21 mouse cellular contexts compared by ENCODE assay signal in genomic region chr6:116621318-116622023, GRCm38 (mm10). TPM values are rescaled to one million over a fixed set of nuclear protein-coding genes. Genes with fewer than 3 reads are reported as not detected.
DNase-seq lines count a peak whose midpoint lies in the region; ATAC-seq lines count a peak whose summit lies in the region.
"Had no signal": no experiment of that assay in that cellular context is flagged by ENCODE, and none has a peak within 500 bp of the region (broad histone marks: within the 10 kb centered on the region; RNA-seq: fewer than 3 reads in every experiment).

No protein-coding gene starts in this region.

- H3K9me3 ChIP-seq in liver, embryonic 13.5 days (replicated peaks), result no peaks in the 10 kb centered on the region
- no peaks in the 10 kb centered on the region for H3K9me3 ChIP-seq in kidney, embryonic 14.5 days (ENCODE audit: control insufficient read depth, low read length)
- H3K9me3 ChIP-seq: heart, embryonic 13.5 days; hindbrain, embryonic 12.5 days; midbrain, embryonic 10.5 days had no signal

- WGBS in liver, embryonic 13.5 days (ENCODE audit: insufficient replicate concordance), result 26% methylated on average over 8 of the region's 8 CpGs
- WGBS in kidney, embryonic 14.5 days, result 77% methylated on average over 8 of the region's 8 CpGs

- 0 out of 2 replicates have a peak, but pooled peaks have one; percentile 36 for ATAC-seq in liver, embryonic 13.5 days (ENCODE audit: low read depth)
- ATAC-seq in kidney, embryonic 14.5 days (ENCODE audit: low FRiP score, low TSS enrichment), result no peak
- ATAC-seq: activated CD4-positive, CD25-positive, alpha-beta regulatory T cell, adult 4 months; intestine, embryonic 16.5 days had no signal

- H3K27ac ChIP-seq in liver, embryonic 13.5 days, result no peak overlapping the region
- no peak overlapping the region for H3K27ac ChIP-seq in kidney, embryonic 14.5 days (ENCODE audit: low read depth, low read length)
- H3K27ac ChIP-seq: heart, embryonic 13.5 days; hindbrain, embryonic 12.5 days; midbrain, embryonic 10.5 days had no signal

- peak; percentile 9 for DNase-seq in embryo, embryonic 11 days
- no peak for DNase-seq in embryo, embryonic 9.5 days (ENCODE audit: extremely low spot score)
- peak; percentile 28 for DNase-seq in lung, postnatal 10 days
- DNase-seq in lung, postnatal 36 days, result no peak
- no peak for DNase-seq in liver, embryonic 13.5 days
- no peak for DNase-seq in cerebellum, adult 18-20 months
- DNase-seq in cerebellum, adult 9-11 months, result no peak
- DNase-seq: adrenal gland, postnatal 25 days; gastrocnemius, postnatal 14 days; kidney, postnatal 14 days; thymus, adult 2 months had no signal

- no peak overlapping the region for H3K4me3 ChIP-seq in liver, embryonic 13.5 days (replicated peaks)
- no peak overlapping the region for H3K4me3 ChIP-seq in kidney, embryonic 14.5 days (ENCODE audit: low read length)
- H3K4me3 ChIP-seq: heart, embryonic 13.5 days; hindbrain, embryonic 12.5 days; midbrain, embryonic 10.5 days had no signal

- 0 out of 2 replicates have a peak, but pooled peaks cover 6% of the 10 kb centered on the region for H3K4me1 ChIP-seq in liver, embryonic 13.5 days (replicated peaks)
- no peaks in the 10 kb centered on the region for H3K4me1 ChIP-seq in kidney, embryonic 14.5 days (ENCODE audit: control insufficient read depth, insufficient read depth, low read length)
- H3K4me1 ChIP-seq: heart, embryonic 13.5 days had no signal

- no peaks in the 10 kb centered on the region for H3K27me3 ChIP-seq in liver, embryonic 13.5 days
- no peaks in the 10 kb centered on the region for H3K27me3 ChIP-seq in kidney, embryonic 14.5 days (ENCODE audit: control insufficient read depth, insufficient read depth, low read length)
- H3K27me3 ChIP-seq: heart, embryonic 13.5 days; hindbrain, embryonic 12.5 days had no signal

- no peak overlapping the region for H3K9ac ChIP-seq in liver, embryonic 13.5 days
- H3K9ac ChIP-seq in kidney, embryonic 14.5 days (ENCODE audit: low read depth, low read length), result no peak overlapping the region
- H3K9ac ChIP-seq: heart, embryonic 13.5 days; hindbrain, embryonic 12.5 days had no signal

- peaks cover 15% of the 10 kb centered on the region for H3K36me3 ChIP-seq in liver, embryonic 13.5 days
- peaks cover 18% of the 10 kb centered on the region for H3K36me3 ChIP-seq in kidney, embryonic 14.5 days (ENCODE audit: control insufficient read depth, insufficient read depth, low read length)

- H3K4me2 ChIP-seq in liver, embryonic 13.5 days, result no peak overlapping the region
- no peak overlapping the region for H3K4me2 ChIP-seq in kidney, embryonic 14.5 days (replicated peaks; ENCODE audit: low read depth, low read length)
- H3K4me2 ChIP-seq: heart, embryonic 13.5 days; hindbrain, embryonic 12.5 days had no signal

RNA-seq across cellular contexts. Expression of gene Zfp422, which starts 7.3 kb away (rescaled TPM):
- polyA plus RNA-seq in liver, embryonic 13.5 days (2015; fragmentation: Nextera tagmentation; extraction: Ambion mirVana), result 27.6 and 32.4 TPM in 2 replicates
- polyA plus RNA-seq in kidney, embryonic 14.5 days (2014; fragmentation: Nextera tagmentation; extraction: Ambion mirVana), result 187 and 240 TPM in 2 replicates

RNA-seq across cellular contexts. Expression of gene Depp1, which starts 28.9 kb away (rescaled TPM):
- 3.1 and 4.1 TPM in 2 replicates for polyA plus RNA-seq in liver, embryonic 13.5 days (2015; fragmentation: Nextera tagmentation; extraction: Ambion mirVana)
- polyA plus RNA-seq in kidney, embryonic 14.5 days (2014; fragmentation: Nextera tagmentation; extraction: Ambion mirVana), result 23.1 and 27.5 TPM in 2 replicates

RNA-seq across cellular contexts. Expression of gene Olfr215, which starts 37.5 kb away (rescaled TPM):
- polyA plus RNA-seq in liver, embryonic 13.5 days (2015; fragmentation: Nextera tagmentation; extraction: Ambion mirVana), result not detected in 2 replicates
- not detected in 2 replicates for polyA plus RNA-seq in kidney, embryonic 14.5 days (2014; fragmentation: Nextera tagmentation; extraction: Ambion mirVana)
- polyA plus RNA-seq: activated CD4-positive, CD25-positive, alpha-beta regulatory T cell, adult 4 months; cortical plate, adult 2 months; heart, embryonic 13.5 days; hindbrain, embryonic 12.5 days; intestine, embryonic 16.5 days; liver, embryonic 16.5 days; midbrain, embryonic 10.5 days; neural tube, embryonic 14.5 days; small intestine, adult 2 months; thymus, adult 2 months had no signal

RNA-seq across cellular contexts. Expression of gene Rassf4, which starts 52.3 kb away (rescaled TPM):
- 5.6 and 5.9 TPM in 2 replicates for polyA plus RNA-seq in liver, embryonic 13.5 days (2015; fragmentation: Nextera tagmentation; extraction: Ambion mirVana)
- polyA plus RNA-seq in kidney, embryonic 14.5 days (2014; fragmentation: Nextera tagmentation; extraction: Ambion mirVana), result 5.4 and 7.8 TPM in 2 replicates

Comparison
In these comparisons a context has a peak if more than half of its experiments do, and no peak if none do; other contexts are left out.
1. DNase-seq: peak in embryo, embryonic 11 days (single experiment) and lung, postnatal 10 days (single experiment); none in embryo, embryonic 9.5 days (single experiment), lung, postnatal 36 days (single experiment), liver, embryonic 13.5 days (single experiment), cerebellum, adult 18-20 months (0 of 2) and cerebellum, adult 9-11 months (single experiment).